Mouse (Mus musculus) heart, embryonic 14.5 days (tissue): Measurements from ENCODE around the gene Sema3g. TPM values are rescaled to one million over a fixed set of nuclear protein-coding genes. Genes with fewer than 3 reads are reported as not detected.

ENCODE experiments used
- ATAC-seq: fragments of 200-750 bp; cut with Nextera tagmentation; 2 replicates; pipeline ENCODE4 v1.8.0; 2017; ENCODE audit warnings: low read depth, moderate TSS enrichment; ENCODE audit not compliant: insufficient number of reproducible peaks, insufficient read depth, low FRiP score
- H3K27ac ChIP-seq, 2 experiments: fragments of 200-500 bp in 1 of 2; fragments of 300-500 bp in 1 of 2; sonication (generic) in 1 of 2; replicated peaks in 1 of 2; 2 replicates each; pipeline ENCODE4 v1.5.1; 2012 to 2014; ENCODE audit warnings: low read depth in 2 of 2, low read length in 2 of 2, control low read depth in 1 of 2, mild to moderate bottlenecking in 1 of 2, mixed read lengths in 1 of 2; ENCODE audit not compliant: control insufficient read depth in 1 of 2, insufficient read depth in 1 of 2
- H3K27me3 ChIP-seq: fragments of 300-500 bp; sonication (generic); 2 replicates; pipeline ENCODE4 v1.6.1; 2014; ENCODE audit warnings: mild to moderate bottlenecking, low read length, control low read depth; ENCODE audit not compliant: control insufficient read depth, insufficient read depth
- H3K36me3 ChIP-seq: fragments of 300-500 bp; sonication (generic); 2 replicates; pipeline ENCODE4 v1.6.1; 2014; ENCODE audit warnings: mild to moderate bottlenecking, control low read depth, low read length, mixed read lengths; ENCODE audit not compliant: control insufficient read depth, insufficient read depth
- H3K4me1 ChIP-seq, 2 experiments: fragments of 200-500 bp in 1 of 2; fragments of 300-500 bp in 1 of 2; sonication (generic) in 1 of 2; 2 replicates each; pipeline ENCODE4 v1.6.1; 2012 to 2014; ENCODE audit warnings: low read length in 2 of 2, control low read depth in 1 of 2, mixed read lengths in 1 of 2; ENCODE audit not compliant: control insufficient read depth in 2 of 2, insufficient read depth in 2 of 2
- H3K4me2 ChIP-seq: fragments of 300-500 bp; sonication (generic); 2 replicates; pipeline ENCODE4 v1.6.1; 2014; ENCODE audit warnings: mild to moderate bottlenecking, low read length
- H3K4me3 ChIP-seq, 2 experiments: fragments of 200-500 bp in 1 of 2; fragments of 300-500 bp in 1 of 2; sonication (generic) in 1 of 2; 2 replicates each; pipeline ENCODE4 v1.5.1; 2012 to 2014; ENCODE audit warnings: low read length in 2 of 2, mild to moderate bottlenecking in 2 of 2, control low read depth in 1 of 2, low read depth in 1 of 2, moderate library complexity in 1 of 2; ENCODE audit not compliant: control insufficient read depth in 1 of 2, insufficient read depth in 1 of 2
- H3K9ac ChIP-seq: fragments of 300-500 bp; sonication (generic); 2 replicates; pipeline ENCODE4 v1.6.1; 2014; ENCODE audit warnings: mild to moderate bottlenecking, low read length
- H3K9me3 ChIP-seq: fragments of 300-500 bp; sonication (generic); 2 replicates; pipeline ENCODE4 v1.6.1; 2016; ENCODE audit warnings: low read length, control low read depth; ENCODE audit not compliant: control insufficient read depth
- WGBS: fragments of 180-500 bp; shearing (Covaris S2); extraction: QIAGEN DNeasy Blood & Tissue Kit; methylation state at CpG from one replicate; pipeline ENCODE4 v1.1.7; 2014; 5-methylcytosine and 5-hydroxymethylcytosine counted together
- polyA plus RNA-seq: library from polyadenylated mRNA; unstranded; fragments of >200 nt; fragmentation: Nextera tagmentation; extraction: Ambion mirVana; gene quantifications from 2 replicates; pipeline ENCODE4 v1.2.1, GENCODE M21; 2014

Sema3g gene
- polyA plus RNA-seq, 1 experiment from 2014 or later, result 0.23 TPM

DNA sequence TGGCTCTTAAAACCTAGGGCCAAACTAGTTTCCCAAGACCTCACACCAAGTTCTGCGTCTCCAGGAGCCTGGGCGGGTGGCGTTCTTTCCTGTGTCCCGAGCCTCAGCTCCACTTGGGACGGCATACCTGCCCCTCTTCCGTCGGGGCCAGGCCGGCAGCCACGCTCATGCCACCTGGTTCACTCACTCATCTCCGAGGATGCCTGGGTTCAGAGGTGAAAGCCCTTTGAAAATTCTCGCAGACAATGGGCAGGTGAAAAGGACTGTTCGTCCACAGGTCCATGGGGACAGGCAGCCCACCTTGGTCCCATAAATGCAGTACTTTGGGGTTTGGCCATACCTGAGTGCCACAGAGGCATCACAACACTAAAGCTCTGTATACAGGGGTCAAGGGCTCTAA is 33.5 kb upstream of the Sema3g start:
- H3K9ac ChIP-seq, result no peak overlapping the region
- H3K27me3 ChIP-seq, result no peaks in the 10 kb centered on the region
- no peak for ATAC-seq
- 84% methylated on average over 12 of the region's 12 CpGs for WGBS
- H3K27ac ChIP-seq, result no peak overlapping the region; a peak in 1 of 4 replicates
- no peaks in the 10 kb centered on the region for H3K9me3 ChIP-seq
- peaks cover 100% of the 10 kb centered on the region for H3K36me3 ChIP-seq
- H3K4me2 ChIP-seq, result no peak overlapping the region
- H3K4me1 ChIP-seq, result peaks cover 15 to 22% of the 10 kb centered on the region in 2 experiments
- H3K4me3 ChIP-seq, result no peak overlapping the region

DNA sequence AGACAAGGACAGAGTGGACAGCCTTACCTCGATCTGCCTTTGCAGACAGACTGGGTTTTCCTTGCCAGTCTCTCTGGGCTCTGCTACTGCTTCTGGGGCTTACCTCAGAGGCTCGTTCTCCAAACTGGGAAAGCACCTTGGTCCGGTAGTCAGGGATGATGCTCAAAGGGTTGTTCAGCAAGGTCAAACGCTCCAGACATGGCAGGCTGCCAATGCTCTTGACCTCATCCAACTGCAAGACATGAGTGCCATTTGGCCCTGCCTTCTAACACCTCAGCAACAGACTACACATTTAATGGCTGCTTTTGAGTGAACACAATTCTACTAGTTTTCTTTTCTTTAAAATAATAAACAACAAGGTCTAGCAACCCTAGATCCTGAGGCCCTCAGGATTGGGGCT is 31.0 kb upstream of the Sema3g start:
- no peak overlapping the region for H3K9ac ChIP-seq
- peak overlapping the region in 1 of 2 experiments; percentile 52; a peak in 3 of 4 replicates for H3K27ac ChIP-seq
- no peak overlapping the region for H3K4me3 ChIP-seq
- H3K36me3 ChIP-seq, result peaks cover 100% of the 10 kb centered on the region
- WGBS, result 34% methylated on average over 4 of the region's 4 CpGs
- no peak overlapping the region for H3K4me2 ChIP-seq
- H3K9me3 ChIP-seq, result no peaks in the 10 kb centered on the region
- peaks cover 21 to 40% of the 10 kb centered on the region in 2 experiments for H3K4me1 ChIP-seq
- H3K27me3 ChIP-seq, result no peaks in the 10 kb centered on the region
- ATAC-seq, result no peak

DNA sequence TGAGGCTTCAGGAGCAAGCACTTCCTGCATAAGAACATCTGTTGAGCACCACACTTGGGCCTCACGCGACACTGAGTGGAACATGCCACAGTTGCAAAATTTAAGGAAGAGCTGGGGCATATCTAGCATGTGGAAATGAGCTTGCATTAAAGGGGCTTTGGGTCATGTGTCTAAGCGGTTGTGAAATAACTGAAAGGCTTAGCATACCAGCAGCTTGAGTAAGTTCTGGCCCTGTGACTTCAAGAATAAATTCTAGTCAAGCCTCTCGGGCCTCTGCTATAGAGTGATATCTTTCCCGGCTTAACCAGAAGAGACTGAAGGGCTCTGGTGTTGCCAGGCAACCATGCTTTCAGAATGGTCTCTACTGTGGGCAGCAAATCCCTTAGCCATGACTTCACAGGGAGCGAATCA is 28.9 kb upstream of the Sema3g start:
- 24% methylated on average over 6 of the region's 6 CpGs for WGBS
- Histone ChIP-seq H3K4me3 (no peak overlapping the region), H3K27me3 (no peaks in the 10 kb centered on the region), H3K9me3 (no peaks in the 10 kb centered on the region), H3K36me3 (peaks cover 100% of the 10 kb centered on the region), H3K27ac (peak overlapping the region; percentile 69 to 77), H3K4me1 (peaks cover 21 to 61% of the 10 kb centered on the region in 2 experiments), H3K4me2 (no peak overlapping the region), H3K9ac (no peak overlapping the region)
- 0 out of 2 replicates have a peak, but pooled peaks have one; percentile 18 for ATAC-seq

DNA sequence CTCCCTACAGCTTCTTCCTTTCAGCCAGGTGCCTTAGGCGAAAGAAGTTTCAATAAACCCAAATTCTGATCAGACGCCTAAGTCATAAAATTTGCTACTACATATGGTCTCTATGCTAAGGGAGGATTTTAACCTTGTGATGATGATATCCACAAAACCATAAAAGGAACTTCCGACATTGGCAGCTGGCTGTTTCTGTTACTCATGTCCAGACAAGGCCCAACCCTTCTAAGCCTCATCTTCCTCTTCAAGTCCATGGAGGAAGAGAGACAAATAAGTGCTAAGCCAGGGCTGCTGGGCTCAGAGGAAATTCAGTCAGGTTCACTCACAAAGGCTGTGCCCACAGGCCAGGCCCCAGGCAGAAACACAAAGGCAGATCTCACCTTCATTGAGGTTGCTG is 28.3 kb upstream of the Sema3g start:
- peaks cover 97% of the 10 kb centered on the region for H3K36me3 ChIP-seq
- H3K27me3 ChIP-seq, result no peaks in the 10 kb centered on the region
- no peak overlapping the region for H3K9ac ChIP-seq
- peak overlapping the region; percentile 65 to 77 for H3K27ac ChIP-seq
- no peak for ATAC-seq
- no peak overlapping the region for H3K4me2 ChIP-seq
- no peak overlapping the region for H3K4me3 ChIP-seq
- H3K9me3 ChIP-seq, result no peaks in the 10 kb centered on the region
- WGBS, result 81% methylated on average over 3 of the region's 3 CpGs
- H3K4me1 ChIP-seq, result peaks cover 21 to 66% of the 10 kb centered on the region in 2 experiments

DNA sequence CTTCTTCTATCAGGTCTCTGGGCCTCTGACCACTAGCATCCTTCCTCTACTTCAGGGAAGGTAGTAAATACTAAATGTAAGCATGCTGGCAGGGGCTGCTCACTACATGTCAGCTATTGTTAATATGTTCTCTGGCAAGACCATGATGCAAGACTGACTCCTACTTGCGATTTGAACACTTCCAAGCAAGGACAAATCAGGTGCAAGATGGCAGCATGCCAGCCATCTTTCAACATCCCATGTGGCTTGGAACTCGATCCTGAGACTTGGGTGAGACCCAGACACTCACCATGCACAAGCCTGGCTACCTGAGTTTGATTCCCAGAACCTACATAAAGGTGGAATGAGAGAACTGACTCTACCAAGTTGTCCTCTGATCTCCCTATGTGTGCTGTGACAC is 25.7 kb upstream of the Sema3g start:
- H3K4me3 ChIP-seq, result no peak overlapping the region
- H3K27me3 ChIP-seq, result no peaks in the 10 kb centered on the region
- peaks cover 94% of the 10 kb centered on the region for H3K36me3 ChIP-seq
- peaks cover 32 to 85% of the 10 kb centered on the region in 2 experiments for H3K4me1 ChIP-seq
- H3K9ac ChIP-seq, result no peak overlapping the region
- H3K9me3 ChIP-seq, result no peaks in the 10 kb centered on the region
- peak overlapping the region in 1 of 2 experiments; percentile 64; a peak in 1 of 4 replicates for H3K27ac ChIP-seq
- 11% methylated on average over 2 of the region's 2 CpGs for WGBS
- ATAC-seq, result no peak
- H3K4me2 ChIP-seq, result no peak overlapping the region

DNA sequence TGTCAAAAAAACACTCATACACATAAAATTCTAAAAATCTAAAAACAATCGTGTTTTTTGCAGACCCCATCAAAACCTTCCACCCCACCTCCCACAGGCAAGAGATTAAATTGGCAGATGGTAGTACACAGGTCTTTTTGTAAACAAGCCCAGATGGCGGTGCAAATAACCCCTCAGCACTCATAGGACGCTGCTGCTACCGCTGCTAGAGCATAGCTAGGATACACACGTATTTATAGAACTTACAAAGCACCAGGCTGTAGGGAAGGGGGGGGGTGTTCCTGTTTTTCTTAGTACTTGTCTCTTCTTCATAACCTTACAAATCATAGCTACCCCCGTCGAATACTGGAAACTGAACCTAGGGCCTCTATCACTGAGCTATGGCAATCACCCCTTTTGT is 23.9 kb upstream of the Sema3g start:
- Histone ChIP-seq H3K9ac (no peak overlapping the region), H3K36me3 (peaks cover 91% of the 10 kb centered on the region), H3K27ac (peak overlapping the region in 1 of 2 experiments; percentile 86; a peak in 2 of 4 replicates), H3K4me3 (no peak overlapping the region), H3K4me1 (peaks cover 28 to 89% of the 10 kb centered on the region in 2 experiments), H3K9me3 (no peaks in the 10 kb centered on the region), H3K27me3 (no peaks in the 10 kb centered on the region), H3K4me2 (no peak overlapping the region)
- ATAC-seq, result no peak
- WGBS, result 57% methylated on average over 7 of the region's 7 CpGs

DNA sequence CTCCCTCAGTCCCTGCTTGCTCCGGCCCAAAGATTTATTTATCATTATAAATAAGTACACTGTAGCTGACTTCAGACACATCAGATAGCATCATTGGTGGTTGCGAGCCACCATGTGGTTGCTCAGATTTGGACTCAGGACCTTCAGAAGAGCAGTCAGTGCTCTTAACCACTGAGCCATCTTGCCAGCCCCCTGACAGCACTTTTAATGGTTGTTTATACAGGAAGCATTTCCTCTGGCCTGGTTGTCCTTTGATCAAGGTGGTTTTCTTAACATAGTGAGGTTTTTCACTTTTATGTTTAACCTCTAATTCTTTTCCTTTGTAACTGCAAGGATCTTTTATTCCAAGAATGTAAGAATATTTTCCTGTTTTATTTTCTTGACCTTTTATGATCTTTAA is 23.2 kb upstream of the Sema3g start:
- ATAC-seq, result no peak
- no peak overlapping the region for H3K4me2 ChIP-seq
- 78% methylated on average over 2 of the region's 2 CpGs for WGBS
- H3K9me3 ChIP-seq, result no peaks in the 10 kb centered on the region
- no peaks in the 10 kb centered on the region for H3K27me3 ChIP-seq
- peaks cover 91% of the 10 kb centered on the region for H3K36me3 ChIP-seq
- peaks cover 25 to 91% of the 10 kb centered on the region in 2 experiments for H3K4me1 ChIP-seq
- H3K9ac ChIP-seq, result 0 out of 2 replicates have a peak overlapping the region, but pooled peaks have one; percentile 58
- H3K27ac ChIP-seq, result peak overlapping the region in 1 of 2 experiments; percentile 86; a peak in 2 of 4 replicates
- H3K4me3 ChIP-seq, result no peak overlapping the region
